Mouse (Mus musculus) layer of hippocampus, postnatal 10 days (tissue): ENCODE results near the gene Hoxd4. TPM values are rescaled to one million over a fixed set of nuclear protein-coding genes. Genes with fewer than 3 reads are reported as not detected.
A peak's percentile ranks its signal among the peaks of the same experiment; 100 is the strongest.

Experiments used
- DNase-seq, 2 experiments: peaks; one replicate each; pipeline ENCODE4 v3.0.0; 2021; ENCODE audit warnings: low spot score in 2 of 2
- long read RNA-seq: library from polyadenylated mRNA; stranded (forward); transcript quantifications from one replicate; pipeline ENCODE4 v2.0.0, GENCODE M21; 2023
- total RNA-seq, 2 experiments: library from RNA; stranded (reverse); gene quantifications; 2 replicates each; pipeline ENCODE4 v1.2.3; 2021

Hoxd4 gene
- total RNA-seq, result not detected
- long read RNA-seq, result 0 reads

- DNase-seq, result no peak
Observed at GRCm38 (mm10) chr2:74711721-74712621, at the start of gene Hoxd4, which contains the start of gene Hoxd3. Hoxd4 (plus strand) TSS chr2:74711929. Hoxd3 (plus strand) TSS chr2:74711927.

- peak; percentile 66 to 69 for DNase-seq
Observed at GRCm38 (mm10) chr2:74663291-74663925, 48.3 kb upstream of the Hoxd4 start.

- no peak for DNase-seq
Observed at GRCm38 (mm10) chr2:74666411-74666810, 45.3 kb upstream of the Hoxd4 start.

- no peak for DNase-seq
Observed at GRCm38 (mm10) chr2:74667191-74667841, 44.4 kb upstream of the Hoxd4 start.

GRCm38 (mm10) chr2:74667842-74668357 is 43.8 kb upstream of the Hoxd4 start, which contains the start of gene Hoxd13:
Hoxd13 (plus strand) TSS chr2:74668310.
- no peak for DNase-seq

GRCm38 (mm10) chr2:74668370-74669229 is 43.1 kb upstream of the Hoxd4 start:
- DNase-seq, result no peak

- no peak for DNase-seq
Observed at GRCm38 (mm10) chr2:74669230-74669578, 42.5 kb upstream of the Hoxd4 start.

GRCm38 (mm10) chr2:74669650-74670235 is 42.0 kb upstream of the Hoxd4 start:
- no peak for DNase-seq

- DNase-seq, result no peak
Observed at GRCm38 (mm10) chr2:74670632-74671188, 41.0 kb upstream of the Hoxd4 start.

GRCm38 (mm10) chr2:74671847-74672246 is 39.9 kb upstream of the Hoxd4 start:
- DNase-seq, result no peak

- peak in 1 of 2 experiments; percentile 70 for DNase-seq
Observed at GRCm38 (mm10) chr2:74672481-74673362, 39.0 kb upstream of the Hoxd4 start.

GRCm38 (mm10) chr2:74673835-74674425 is 37.8 kb upstream of the Hoxd4 start:
- no peak for DNase-seq

- DNase-seq, result no peak
Observed at GRCm38 (mm10) chr2:74674881-74675665, 36.7 kb upstream of the Hoxd4 start, which contains the start of gene Hoxd12. Hoxd12 (plus strand) TSS chr2:74675013.

GRCm38 (mm10) chr2:74675666-74676282 is 36.0 kb upstream of the Hoxd4 start:
- no peak for DNase-seq

GRCm38 (mm10) chr2:74676376-74677052 is 35.2 kb upstream of the Hoxd4 start:
- DNase-seq, result no peak

- no peak for DNase-seq
Observed at GRCm38 (mm10) chr2:74677106-74677505, 34.6 kb upstream of the Hoxd4 start.
